Mouse (Mus musculus): ENCODE results near the gene Enox1. TPM values are rescaled to one million over a fixed set of nuclear protein-coding genes. Genes with fewer than 3 reads are reported as not detected.
A peak's percentile ranks its signal among the peaks of the same experiment; 100 is the strongest.

The Enox1 gene
- total RNA-seq, 2 experiments from 2014 or later: 0.48 to 1.1 TPM

- no peak overlapping the region for H3K27ac ChIP-seq
- DNase-seq: no peak
- H3K4me3 ChIP-seq: no peak overlapping the region
- intact Hi-C loops (cut with DNase I): no loop called here
- TF ChIP-seq CTCF (IDR thresholded peaks at IDR 0.05): no peak
Measured at GRCm38 (mm10) chr14:77662994-77663393, 506.4 kb downstream of the Enox1 start.

GRCm38 (mm10) chr14:77668096-77668495 is 511.5 kb downstream of the Enox1 start:
- DNase-seq: no peak
- H3K4me3 ChIP-seq: no peak overlapping the region
- no peak overlapping the region for H3K27ac ChIP-seq
- no peak for TF ChIP-seq CTCF (IDR thresholded peaks at IDR 0.05)
- intact Hi-C loops (cut with DNase I): no loop called here

- no peak for DNase-seq
- no peak for TF ChIP-seq CTCF (IDR thresholded peaks at IDR 0.05)
- intact Hi-C loops (cut with DNase I): no loop called here
- Histone ChIP-seq H3K4me3 (no peak overlapping the region), H3K27ac (no peak overlapping the region)
Measured at GRCm38 (mm10) chr14:77669494-77669893, 512.9 kb downstream of the Enox1 start.

- no peak for TF ChIP-seq CTCF (IDR thresholded peaks at IDR 0.05)
- H3K27ac ChIP-seq: no peak overlapping the region
- H3K4me3 ChIP-seq: no peak overlapping the region
- intact Hi-C loops (cut with DNase I): no loop called here
- DNase-seq: peak; percentile 81
Measured at GRCm38 (mm10) chr14:77670945-77671344, 514.4 kb downstream of the Enox1 start.

- intact Hi-C loops (cut with DNase I): no loop called here
- no peak for DNase-seq
- no peak overlapping the region for H3K4me3 ChIP-seq
- no peak overlapping the region for H3K27ac ChIP-seq
- no peak for TF ChIP-seq CTCF (IDR thresholded peaks at IDR 0.05)
Measured at GRCm38 (mm10) chr14:77671961-77672360, 515.4 kb downstream of the Enox1 start.

- no peak for DNase-seq
- intact Hi-C loops (cut with DNase I): no loop called here
- no peak overlapping the region for H3K27ac ChIP-seq
- TF ChIP-seq CTCF (IDR thresholded peaks at IDR 0.05): no peak
- H3K4me3 ChIP-seq: no peak overlapping the region
Measured at GRCm38 (mm10) chr14:77673138-77673537, 516.6 kb downstream of the Enox1 start.

GRCm38 (mm10) chr14:77677951-77678350 is 521.4 kb downstream of the Enox1 start:
- Histone ChIP-seq H3K4me3 (no peak overlapping the region), H3K27ac (no peak overlapping the region)
- DNase-seq: no peak
- TF ChIP-seq CTCF (IDR thresholded peaks at IDR 0.05): no peak
- intact Hi-C loops (cut with DNase I): no loop called here

- intact Hi-C loops (cut with DNase I): no loop called here
- Histone ChIP-seq H3K27ac (no peak overlapping the region), H3K4me3 (no peak overlapping the region)
- TF ChIP-seq CTCF (IDR thresholded peaks at IDR 0.05): no peak
- no peak for DNase-seq
Measured at GRCm38 (mm10) chr14:77679877-77680276, 523.3 kb downstream of the Enox1 start.

- DNase-seq: no peak
- no peak for TF ChIP-seq CTCF (IDR thresholded peaks at IDR 0.05)
- intact Hi-C loops (cut with DNase I): no loop called here
- Histone ChIP-seq H3K27ac (no peak overlapping the region), H3K4me3 (no peak overlapping the region)
Measured at GRCm38 (mm10) chr14:77682888-77683555, 526.5 kb downstream of the Enox1 start.

GRCm38 (mm10) chr14:77689816-77690215 is 533.3 kb downstream of the Enox1 start:
- TF ChIP-seq CTCF (IDR thresholded peaks at IDR 0.05): no peak
- no peak overlapping the region for H3K4me3 ChIP-seq
- no peak overlapping the region for H3K27ac ChIP-seq
- no peak for DNase-seq
- intact Hi-C loops (cut with DNase I): no loop called here

GRCm38 (mm10) chr14:77705006-77705405 is 548.4 kb downstream of the Enox1 start:
- TF ChIP-seq CTCF (IDR thresholded peaks at IDR 0.05): no peak
- no peak overlapping the region for H3K4me3 ChIP-seq
- intact Hi-C loops (cut with DNase I): no loop called here
- DNase-seq: no peak
- H3K27ac ChIP-seq: no peak overlapping the region

- no peak overlapping the region for H3K27ac ChIP-seq
- intact Hi-C loops (cut with DNase I): no loop called here
- peak overlapping the region; percentile 52 for H3K4me3 ChIP-seq
- TF ChIP-seq CTCF (IDR thresholded peaks at IDR 0.05): no peak
- no peak for DNase-seq
Measured at GRCm38 (mm10) chr14:77706511-77707246, 550.1 kb downstream of the Enox1 start.

GRCm38 (mm10) chr14:77707279-77707678 is 550.7 kb downstream of the Enox1 start:
- Histone ChIP-seq H3K4me3 (peak overlapping the region; percentile 52), H3K27ac (no peak overlapping the region)
- DNase-seq: no peak
- intact Hi-C loops (cut with DNase I): no loop called here
- no peak for TF ChIP-seq CTCF (IDR thresholded peaks at IDR 0.05)

All from gastrocnemius, adult 2 months (tissue).